Mouse (Mus musculus) liver, embryonic 14.5 days (tissue): ENCODE results near the gene Efnb3.

Experiments
- CTCF ChIP-seq: IDR thresholded peaks from 2 replicates; pipeline ENCODE4 v1.5.1; 2016; ENCODE audit warnings: antibody characterized with exemption, low read depth, control low read depth
- EP300 ChIP-seq: IDR thresholded peaks from 2 replicates; pipeline ENCODE4 v1.6.1; 2016; ENCODE audit warnings: antibody characterized with exemption, low read depth

DNA sequence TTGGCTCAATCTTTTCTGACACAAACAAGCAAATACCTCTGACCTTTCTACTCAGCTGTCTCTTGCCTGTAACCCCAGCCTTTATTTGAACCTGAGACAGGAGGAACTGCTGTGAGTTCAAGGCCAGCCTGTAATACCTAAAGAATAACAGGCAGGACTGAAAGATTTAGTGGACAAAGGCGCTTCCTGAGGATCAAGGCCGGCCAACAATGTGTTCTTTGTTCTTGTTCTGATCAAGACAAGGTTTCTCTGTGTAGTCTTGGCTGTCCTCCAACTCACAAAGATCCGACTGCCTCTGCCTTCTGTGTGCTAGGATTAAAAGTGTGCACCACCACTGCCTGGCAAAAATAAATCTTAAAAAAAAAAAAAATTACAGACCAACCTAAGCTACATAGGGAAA is 4.4 kb upstream of the Efnb3 start:
- TF ChIP-seq CTCF = no peak
- no peak for TF ChIP-seq EP300
